Mouse (Mus musculus) cerebellum, adult 11 months (tissue): ENCODE measurements around the gene Gm11757.
"Not testable (repeated sequence)": the region's sequence is repeated elsewhere in the genome, so short reads cannot be mapped to it uniquely, and the experiment has no call there.

Source experiments
- DNase-seq: peaks from one replicate; pipeline ENCODE4 v3.0.0; 2022

The Gm11757 gene

GRCm38 (mm10) chr4:73891012-73891411 is at the start of gene Gm11757:
Gene Gm11757, minus strand, starts transcription at chr4:73891112.
- DNase-seq = not testable (repeated sequence)

- DNase-seq = not testable (repeated sequence)
Measured at GRCm38 (mm10) chr4:73920660-73921059, 29.7 kb upstream of the Gm11757 start, which contains the start of gene Gm11756. Gene Gm11756, minus strand, starts transcription at chr4:73920760.

- DNase-seq = not testable (repeated sequence)
Measured at GRCm38 (mm10) chr4:73905853-73906252, 14.9 kb upstream of the Gm11757 start, which contains the start of gene Gm13871. Gene Gm13871, minus strand, starts transcription at chr4:73905953.

DNA sequence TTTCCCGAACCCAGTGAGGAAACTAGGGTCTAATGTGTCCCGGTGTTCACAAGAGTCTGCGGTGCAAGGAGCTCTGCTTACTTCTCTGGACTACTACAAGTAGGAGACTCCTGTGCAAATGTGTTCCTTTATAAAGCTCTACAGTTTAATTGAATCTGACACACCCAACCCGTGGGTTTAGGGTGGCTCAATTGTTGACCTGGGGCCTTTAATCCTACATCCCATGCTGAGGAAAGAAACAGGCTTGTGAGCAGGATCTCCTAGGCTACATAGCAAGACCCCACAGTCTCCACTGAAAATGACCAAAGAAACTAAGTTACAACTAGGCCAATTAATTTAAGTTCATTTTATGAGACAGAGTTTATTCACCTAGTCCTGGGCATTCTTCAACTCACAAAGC is 14.7 kb downstream of the Gm11757 start, which contains the start of gene Gm11758:
Gene Gm11758 (minus strand): TSS at position 101 of the 400 bp plus-strand sequence.
- DNase-seq = not testable (repeated sequence)
